Mouse (Mus musculus) heart, embryonic 11.5 days (tissue): ENCODE measurements around the gene Slc17a7. TPM values are rescaled to one million over a fixed set of nuclear protein-coding genes. Genes with fewer than 3 reads are reported as not detected.

ENCODE experiments used
- ATAC-seq: fragments of 200-750 bp; cut with Nextera tagmentation; replicated peaks from 2 replicates; pipeline ENCODE4 v1.8.0; 2017; ENCODE audit warnings: moderate library complexity; ENCODE audit not compliant: insufficient number of reproducible peaks, low FRiP score, low TSS enrichment
- H3K27ac ChIP-seq: fragments of 300-500 bp; sonication (generic); 2 replicates; pipeline ENCODE4 v1.5.1; 2014; ENCODE audit warnings: mild to moderate bottlenecking, low read depth, low read length
- H3K27me3 ChIP-seq: fragments of 300-500 bp; sonication (generic); 2 replicates; pipeline ENCODE4 v1.6.1; 2014; ENCODE audit warnings: mild to moderate bottlenecking, low read length, mixed read lengths; ENCODE audit not compliant: control insufficient read depth, insufficient read depth
- H3K36me3 ChIP-seq: fragments of 300-500 bp; sonication (generic); 2 replicates; pipeline ENCODE4 v1.6.1; 2014; ENCODE audit warnings: mild to moderate bottlenecking, low read length, moderate library complexity, mixed read lengths; ENCODE audit not compliant: control insufficient read depth, insufficient read depth
- H3K4me1 ChIP-seq: fragments of 300-500 bp; sonication (generic); 2 replicates; pipeline ENCODE4 v1.6.1; 2014; ENCODE audit warnings: low read length; ENCODE audit not compliant: control insufficient read depth, insufficient read depth
- H3K4me2 ChIP-seq: fragments of 300-500 bp; sonication (generic); 2 replicates; pipeline ENCODE4 v1.6.1; 2014; ENCODE audit warnings: mild to moderate bottlenecking, moderate library complexity
- H3K4me3 ChIP-seq: fragments of 300-500 bp; sonication (generic); 2 replicates; pipeline ENCODE4 v1.5.1; 2014; ENCODE audit warnings: low read depth, low read length
- H3K9ac ChIP-seq: fragments of 300-500 bp; sonication (generic); 2 replicates; pipeline ENCODE4 v1.6.1; 2014; ENCODE audit warnings: mild to moderate bottlenecking, low read depth, low read length, moderate library complexity
- H3K9me3 ChIP-seq: fragments of 300-500 bp; sonication (generic); replicated peaks from 2 replicates; pipeline ENCODE4 v1.6.1; 2016; ENCODE audit warnings: low read length; ENCODE audit not compliant: control insufficient read depth
- WGBS: fragments of 180-500 bp; shearing (Covaris S2); extraction: QIAGEN DNeasy Blood & Tissue Kit; methylation state at CpG from one replicate; pipeline ENCODE4 v1.1.7; 2014; ENCODE audit not compliant: insufficient replicate concordance; 5-methylcytosine and 5-hydroxymethylcytosine counted together
- polyA plus RNA-seq: library from polyadenylated mRNA; unstranded; fragments of >200 nt; fragmentation: Nextera tagmentation; extraction: Ambion mirVana; gene quantifications from 2 replicates; pipeline ENCODE4 v1.2.1, GENCODE M21; 2014

Slc17a7 gene
- polyA plus RNA-seq, 1 experiment from 2014 or later = 3.0 TPM

DNA sequence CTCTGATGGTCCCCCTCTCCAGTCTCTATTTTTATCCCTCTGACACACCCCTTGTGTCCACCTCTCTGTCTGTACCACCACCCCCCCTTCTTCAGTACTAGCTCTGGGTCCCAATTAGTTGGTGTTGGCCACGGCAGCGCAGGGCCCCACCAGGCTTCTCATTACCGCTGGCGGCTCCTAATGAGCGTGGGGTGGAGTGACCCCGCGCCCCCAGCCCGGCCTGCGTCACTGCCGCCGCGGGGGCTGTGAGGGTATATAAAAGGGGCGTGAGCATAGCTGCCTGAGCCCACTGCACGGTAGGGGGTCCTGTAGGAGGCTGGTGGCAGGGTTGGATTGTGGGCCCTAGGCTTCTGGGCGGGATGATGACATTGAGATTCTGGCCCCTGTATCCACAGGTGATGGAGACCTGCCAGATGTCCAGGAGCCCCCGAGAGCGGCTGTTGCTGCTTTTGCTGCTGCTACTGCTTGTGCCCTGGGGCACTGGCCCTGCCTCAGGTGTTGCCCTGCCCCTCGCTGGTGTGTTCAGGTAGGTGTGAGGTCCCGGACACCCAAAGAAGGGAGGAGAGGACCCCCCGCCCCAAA is 17.2 kb downstream of the Slc17a7 start, which contains the start of gene Pth2:
Pth2 (plus strand) TSS at position 100 of the 582 bp plus-strand sequence.
- no peaks in the 10 kb centered on the region for H3K36me3 ChIP-seq
- H3K4me2 ChIP-seq = peak within 1 kb of the TSS; percentile 68
- peaks cover 99% of the 10 kb centered on the region for H3K27me3 ChIP-seq
- 27% methylated on average over 19 of the region's 20 CpGs for WGBS
- H3K9me3 ChIP-seq = no peaks in the 10 kb centered on the region
- no peak for ATAC-seq
- peak within 1 kb of the TSS; percentile 32 for H3K4me3 ChIP-seq
- no peak within 1 kb of the TSS for H3K9ac ChIP-seq
- peaks cover 17% of the 10 kb centered on the region; the same call in 1 of the 2 replicates for H3K4me1 ChIP-seq
- no peak within 1 kb of the TSS for H3K27ac ChIP-seq

DNA sequence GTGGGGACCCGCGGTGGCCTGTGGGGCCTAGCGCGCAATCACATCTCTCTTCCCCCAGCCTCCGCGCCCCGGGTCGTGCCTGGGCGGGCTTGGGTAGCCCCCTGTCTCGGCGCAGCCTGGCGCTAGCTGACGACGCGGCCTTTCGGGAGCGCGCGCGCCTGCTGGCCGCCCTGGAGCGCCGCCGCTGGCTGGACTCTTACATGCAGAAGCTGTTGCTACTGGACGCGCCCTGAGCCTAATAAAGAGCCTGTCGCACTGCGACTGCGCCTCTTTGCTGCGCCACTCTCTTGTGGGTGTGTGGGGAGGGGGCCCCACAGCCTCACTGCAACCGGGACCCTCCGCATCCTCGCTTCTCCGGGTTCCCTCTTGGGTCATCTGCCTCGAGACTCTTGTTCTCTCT is 17.8 kb downstream of the Slc17a7 start:
- 5% methylated on average over 35 of the region's 35 CpGs for WGBS
- peaks cover 99% of the 10 kb centered on the region for H3K27me3 ChIP-seq
- peak overlapping the region; percentile 68 for H3K4me2 ChIP-seq
- peak overlapping the region; percentile 32 for H3K4me3 ChIP-seq
- ATAC-seq = no peak
- H3K27ac ChIP-seq = no peak overlapping the region
- H3K9ac ChIP-seq = no peak overlapping the region
- H3K36me3 ChIP-seq = no peaks in the 10 kb centered on the region
- H3K4me1 ChIP-seq = peaks cover 17% of the 10 kb centered on the region; the same call in 1 of the 2 replicates
- H3K9me3 ChIP-seq = no peaks in the 10 kb centered on the region

DNA sequence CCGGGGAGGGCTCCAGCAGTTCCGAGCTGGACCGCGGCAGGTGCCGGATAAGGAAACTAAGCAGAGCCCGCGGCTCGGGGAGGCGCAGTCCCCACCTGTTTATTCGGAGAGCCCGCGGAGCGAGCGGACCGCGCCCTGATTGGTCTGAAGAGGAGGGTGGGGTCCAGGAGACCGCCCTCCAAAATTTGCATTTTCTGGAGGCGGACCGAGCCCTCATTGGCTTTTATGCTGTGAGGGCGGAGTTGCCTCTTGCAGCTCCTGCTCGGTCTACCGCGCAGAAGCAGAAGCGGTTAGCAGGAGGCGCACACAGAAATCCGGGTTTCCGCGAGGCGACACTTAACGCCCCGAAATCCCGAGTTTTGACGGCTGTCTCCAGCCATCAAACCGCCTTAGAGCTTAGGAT is 18.5 kb downstream of the Slc17a7 start:
- Histone ChIP-seq H3K9ac (no peak overlapping the region), H3K4me3 (peak overlapping the region; percentile 33), H3K27me3 (peaks cover 98% of the 10 kb centered on the region), H3K27ac (no peak overlapping the region), H3K4me2 (peak overlapping the region; percentile 68), H3K4me1 (peaks cover 14% of the 10 kb centered on the region; the same call in 1 of the 2 replicates), H3K9me3 (no peaks in the 10 kb centered on the region), H3K36me3 (no peaks in the 10 kb centered on the region)
- peak; percentile 77 for ATAC-seq
- under 1% methylated on average over 34 of the region's 34 CpGs for WGBS

- WGBS = 16% methylated on average over 11 of the region's 11 CpGs
- H3K36me3 ChIP-seq = no peaks in the 10 kb centered on the region
- no peak for ATAC-seq
- no peak overlapping the region for H3K9ac ChIP-seq
- H3K4me1 ChIP-seq = peaks cover 14% of the 10 kb centered on the region; the same call in 1 of the 2 replicates
- H3K9me3 ChIP-seq = no peaks in the 10 kb centered on the region
- H3K4me3 ChIP-seq = peak overlapping the region; percentile 33
- peaks cover 96% of the 10 kb centered on the region for H3K27me3 ChIP-seq
- no peak overlapping the region for H3K27ac ChIP-seq
- H3K4me2 ChIP-seq = peak overlapping the region; percentile 68
Measured at GRCm38 (mm10) chr7:45182606-45183005, 18.9 kb downstream of the Slc17a7 start.

DNA sequence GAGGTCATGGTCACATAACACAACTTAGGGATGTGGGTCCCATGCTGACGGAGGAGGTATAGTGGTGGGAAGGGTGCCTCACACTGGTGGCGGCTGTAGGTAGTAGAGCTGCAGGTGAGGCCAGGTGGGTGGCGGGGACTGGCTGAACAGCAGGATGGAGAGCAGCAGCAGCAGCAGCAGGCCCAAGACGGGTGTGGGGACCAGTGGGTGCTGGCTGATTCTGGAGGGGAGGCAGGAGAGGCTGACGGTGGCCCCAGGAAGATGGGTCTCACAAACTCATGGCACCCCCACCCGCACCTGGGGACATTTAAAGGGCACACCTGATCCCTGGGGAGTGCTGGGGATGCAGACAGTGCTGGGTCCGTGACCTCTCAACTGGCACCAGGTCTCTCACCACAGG is 19.9 kb downstream of the Slc17a7 start:
- 59% methylated on average over 7 of the region's 7 CpGs for WGBS

DNA sequence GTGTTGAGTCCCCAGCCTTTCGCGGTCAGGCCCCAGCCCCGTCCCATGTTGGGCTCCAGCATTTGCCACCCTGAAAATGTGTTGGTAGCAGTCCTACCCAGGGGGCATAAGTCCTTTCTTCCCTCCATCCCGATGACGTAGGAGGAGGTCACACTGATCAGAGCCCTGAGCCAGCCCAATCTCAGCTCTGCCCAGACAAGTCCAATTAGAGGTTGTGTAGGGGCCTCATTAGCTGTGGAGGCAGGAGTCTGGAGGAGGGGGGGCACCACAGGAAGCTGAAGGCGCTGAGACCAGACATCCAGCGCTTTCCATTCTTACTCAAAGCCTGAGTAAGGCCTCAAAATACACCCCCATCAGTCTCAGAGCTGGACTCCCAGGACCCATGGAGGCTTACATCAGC is 22.2 kb downstream of the Slc17a7 start:
- H3K4me2 ChIP-seq = no peak overlapping the region
- no peak for ATAC-seq

More for the DNA sequence above, 19.9 kb downstream of the Slc17a7 start:
- Histone ChIP-seq H3K9ac (no peak overlapping the region), H3K4me2 (no peak overlapping the region), H3K27ac (no peak overlapping the region), H3K4me1 (peaks cover 14% of the 10 kb centered on the region; the same call in 1 of the 2 replicates), H3K36me3 (no peaks in the 10 kb centered on the region), H3K9me3 (no peaks in the 10 kb centered on the region), H3K27me3 (peaks cover 90% of the 10 kb centered on the region), H3K4me3 (no peak overlapping the region)
- ATAC-seq = no peak

GRCm38 (mm10) chr7:45189600-45189999 is 25.9 kb downstream of the Slc17a7 start:
- Histone ChIP-seq H3K27ac (no peak overlapping the region), H3K4me3 (no peak overlapping the region), H3K9ac (no peak overlapping the region), H3K36me3 (no peaks in the 10 kb centered on the region), H3K4me1 (0 out of 2 replicates have a peak, but pooled peaks cover 7% of the 10 kb centered on the region), H3K4me2 (no peak overlapping the region), H3K27me3 (peaks cover 56% of the 10 kb centered on the region), H3K9me3 (no peaks in the 10 kb centered on the region)
- no peak for ATAC-seq
- 47% methylated on average over 16 of the region's 16 CpGs for WGBS

More for the DNA sequence above, 22.2 kb downstream of the Slc17a7 start:
- 72% methylated on average over 7 of the region's 7 CpGs for WGBS
- H3K27ac ChIP-seq = no peak overlapping the region
- no peak overlapping the region for H3K9ac ChIP-seq
- H3K27me3 ChIP-seq = peaks cover 81% of the 10 kb centered on the region
- H3K4me1 ChIP-seq = peaks cover 12% of the 10 kb centered on the region; the same call in 1 of the 2 replicates
- no peak overlapping the region for H3K4me3 ChIP-seq
- H3K9me3 ChIP-seq = no peaks in the 10 kb centered on the region
- H3K36me3 ChIP-seq = no peaks in the 10 kb centered on the region

GRCm38 (mm10) chr7:45190186-45190585 is 26.4 kb downstream of the Slc17a7 start:
- Histone ChIP-seq H3K9ac (no peak overlapping the region), H3K4me1 (peaks cover 10% of the 10 kb centered on the region; the same call in 1 of the 2 replicates), H3K4me3 (no peak overlapping the region), H3K27ac (no peak overlapping the region), H3K9me3 (no peaks in the 10 kb centered on the region), H3K4me2 (no peak overlapping the region), H3K27me3 (peaks cover 50% of the 10 kb centered on the region), H3K36me3 (no peaks in the 10 kb centered on the region)
- ATAC-seq = no peak
- 88% methylated on average over 6 of the region's 6 CpGs for WGBS

DNA sequence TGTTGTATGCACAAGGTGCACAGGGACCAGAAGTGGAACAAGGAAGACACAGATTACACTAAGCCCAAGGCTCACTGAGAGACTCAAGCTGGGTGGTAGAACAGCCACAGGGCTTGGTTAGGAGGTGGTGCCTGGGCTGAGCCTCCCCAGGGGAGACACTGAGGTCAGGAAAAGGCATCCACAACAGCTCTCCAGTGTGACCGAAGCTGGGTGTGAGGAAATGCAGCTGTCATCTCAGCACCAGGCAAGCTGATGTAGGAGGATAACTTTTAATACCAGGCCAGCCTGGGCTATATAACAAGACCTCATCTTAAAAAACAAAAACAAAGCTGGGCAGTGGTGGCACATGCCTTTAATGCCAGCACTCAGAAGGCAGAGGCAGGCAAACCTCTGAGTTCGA is 27.4 kb downstream of the Slc17a7 start:
- Histone ChIP-seq H3K9me3 (no peaks in the 10 kb centered on the region), H3K4me1 (peaks cover 13% of the 10 kb centered on the region), H3K9ac (no peak overlapping the region), H3K36me3 (no peaks in the 10 kb centered on the region), H3K4me2 (no peak overlapping the region), H3K27ac (no peak overlapping the region), H3K27me3 (peaks cover 40% of the 10 kb centered on the region), H3K4me3 (no peak overlapping the region)
- ATAC-seq = no peak
- WGBS = 55% methylated on average over 2 of the region's 2 CpGs
